Mouse (Mus musculus) heart, adult 18-20 months (tissue): ENCODE results near the gene Rab5b. TPM values are rescaled to one million over a fixed set of nuclear protein-coding genes. Genes with fewer than 3 reads are reported as not detected.
A peak's percentile ranks its signal among the peaks of the same experiment; 100 is the strongest.
"Not testable (repeated sequence)": the region's sequence is repeated elsewhere in the genome, so short reads cannot be mapped to it uniquely, and the experiment has no call there.

Experiments
- DNase-seq, 2 experiments: peaks; one replicate each; pipeline ENCODE4 v3.0.0; 2021 to 2022; ENCODE audit warnings: mixed read lengths in 1 of 2
- total RNA-seq, 2 experiments: library from RNA; stranded (reverse); gene quantifications; 2 replicates each; pipeline ENCODE4 v1.2.3; 2021

Rab5b gene
- total RNA-seq, 2 experiments from 2014 or later = 76.5 to 84.4 TPM

GRCm38 (mm10) chr10:128645111-128646011 is 50.7 kb downstream of the Rab5b start, which contains the start of gene Ikzf4:
Gene Ikzf4 (minus strand): TSS chr10:128645991.
- DNase-seq = peak; percentile 35 to 51

GRCm38 (mm10) chr10:128642749-128643148 is 53.3 kb downstream of the Rab5b start:
- DNase-seq = no peak

- DNase-seq = no peak
Measured at GRCm38 (mm10) chr10:128641871-128642270, 54.2 kb downstream of the Rab5b start.

- DNase-seq = no peak
Measured at GRCm38 (mm10) chr10:128640891-128641290, 55.2 kb downstream of the Rab5b start.

GRCm38 (mm10) chr10:128639999-128640398 is 56.1 kb downstream of the Rab5b start:
- DNase-seq = no peak

GRCm38 (mm10) chr10:128637011-128637410 is 59.1 kb downstream of the Rab5b start:
- no peak for DNase-seq

- DNase-seq = no peak
Measured at GRCm38 (mm10) chr10:128636561-128636960, 59.5 kb downstream of the Rab5b start.

GRCm38 (mm10) chr10:128635697-128636096 is 60.4 kb downstream of the Rab5b start:
- no peak for DNase-seq

- no peak for DNase-seq
Measured at GRCm38 (mm10) chr10:128631571-128631970, 64.5 kb downstream of the Rab5b start.

GRCm38 (mm10) chr10:128630306-128630705 is 65.8 kb downstream of the Rab5b start:
- not testable (repeated sequence) for DNase-seq

GRCm38 (mm10) chr10:128629746-128630145 is 66.3 kb downstream of the Rab5b start:
- DNase-seq = no peak

GRCm38 (mm10) chr10:128627398-128628317 is 68.4 kb downstream of the Rab5b start:
- no peak for DNase-seq

Other genes starting within 250 kb of the Rab5b start
- gene Smarcc2, start 237.0 kb downstream of the Rab5b start, total RNA-seq = 10 to 100 TPM; 75.4 to 75.8 TPM
- 100 to 1,000 TPM; 253 to 273 TPM for gene Myl6, start 202.1 kb downstream of the Rab5b start, total RNA-seq
- gene Myl6b, start 197.6 kb downstream of the Rab5b start, total RNA-seq = 1 to 10 TPM; 3.2 to 3.3 TPM
- 10 to 100 TPM; 15.9 to 19.9 TPM for gene Esyt1, start 170.4 kb downstream of the Rab5b start, total RNA-seq
- gene Zc3h10, start 148.5 kb downstream of the Rab5b start, total RNA-seq = 1 to 10 TPM; 7.7 to 8.2 TPM
- 1,000 to 10,000 TPM; 1,490 to 1,551 TPM for gene Rpl41, start 147.0 kb downstream of the Rab5b start, total RNA-seq
- 10 to 100 TPM; 43.1 to 46.0 TPM for gene Pa2g4, start 130.3 kb downstream of the Rab5b start, total RNA-seq
- gene Erbb3, start 106.6 kb downstream of the Rab5b start, total RNA-seq = 1 to 10 TPM; 6.4 to 8.6 TPM
- 100 to 1,000 TPM; 257 to 282 TPM for gene Rps26, start 69.5 kb downstream of the Rab5b start, total RNA-seq
- gene Ikzf4, start 50.3 kb downstream of the Rab5b start, total RNA-seq = 1 to 10 TPM; 1.7 to 1.8 TPM
- gene Suox, start 22.2 kb downstream of the Rab5b start, total RNA-seq = 10 to 100 TPM; 22.3 to 28.2 TPM
- 1 to 10 TPM in 1 of 2 experiments, under 1 TPM in 1; 0.65 to 1.1 TPM for gene Pmel, start 7.9 kb upstream of the Rab5b start, total RNA-seq
- gene Cdk2, start 8.8 kb upstream of the Rab5b start, total RNA-seq = 1 to 10 TPM; 8.2 to 9.1 TPM
- 10 to 100 TPM; 11.5 to 16.1 TPM for gene Dgka, start 48.6 kb upstream of the Rab5b start, total RNA-seq
- gene Pym1, start 51.6 kb upstream of the Rab5b start, total RNA-seq = 10 to 100 TPM in 1 of 2 experiments, 1 to 10 TPM in 1; 10.0 to 10.1 TPM
- gene Mmp19, start 94.6 kb upstream of the Rab5b start, total RNA-seq = 1 to 10 TPM; 1.9 to 3.7 TPM
- 10 to 100 TPM; 34.0 to 35.3 TPM for gene Dnajc14, start 107.8 kb upstream of the Rab5b start, total RNA-seq
- 1 to 10 TPM; 4.6 to 5.6 TPM for gene Tmem198b, start 108.1 kb upstream of the Rab5b start, total RNA-seq
- 10 to 100 TPM; 35.6 to 39.7 TPM for gene Sarnp, start 121.1 kb upstream of the Rab5b start, total RNA-seq
- gene Ormdl2, start 125.4 kb upstream of the Rab5b start, total RNA-seq = 1 to 10 TPM; 8.1 to 9.7 TPM
- gene Gdf11, start 195.5 kb upstream of the Rab5b start, total RNA-seq = 1 to 10 TPM; 2.3 to 2.6 TPM
- gene Cd63, start 204.7 kb upstream of the Rab5b start, total RNA-seq = 100 to 1,000 TPM; 144 to 158 TPM
- gene Rdh5, start 226.6 kb upstream of the Rab5b start, total RNA-seq = 1 to 10 TPM; 4.3 to 4.7 TPM
- gene Bloc1s1, start 227.8 kb upstream of the Rab5b start, total RNA-seq = 100 to 1,000 TPM; 194 to 199 TPM
- 100 to 1,000 TPM; 144 to 148 TPM for gene Itga7, start 237.6 kb upstream of the Rab5b start, total RNA-seq